In genomic region chr12:99337171-99337435, GRCm38 (mm10) we compare ENCODE assay signal across 10 mouse cellular contexts.
DNase-seq lines count a peak whose midpoint lies in the region; ATAC-seq lines count a peak whose summit lies in the region.
"Had no signal": no experiment of that assay in that cellular context is flagged by ENCODE, and none has a peak within 500 bp of the region (broad histone marks: within the 10 kb centered on the region; RNA-seq: fewer than 3 reads in every experiment).

No protein-coding gene starts in this region.

- no peak overlapping the region for H3K4me2 ChIP-seq in forebrain, embryonic 11.5 days (ENCODE audit: low read depth, low read length, severe bottlenecking)
- no peak overlapping the region for H3K4me2 ChIP-seq in kidney, embryonic 16.5 days (replicated peaks; ENCODE audit: low read depth, low read length)
- H3K4me2 ChIP-seq in hindbrain, embryonic 16.5 days (ENCODE audit: low read length) = no peak overlapping the region; the same call in 1 of the 2 replicates
- H3K4me2 ChIP-seq: liver, embryonic 11.5 days had no signal

- peaks cover 82% of the 10 kb centered on the region for H3K4me1 ChIP-seq in forebrain, embryonic 10.5 days
- H3K4me1 ChIP-seq in forebrain, embryonic 11.5 days (replicated peaks; ENCODE audit: control insufficient read depth, insufficient read depth, low read length) = peaks cover 21% of the 10 kb centered on the region
- peaks cover 34% of the 10 kb centered on the region for H3K4me1 ChIP-seq in kidney, embryonic 16.5 days (ENCODE audit: insufficient read depth, low read length)
- peaks cover 75% of the 10 kb centered on the region for H3K4me1 ChIP-seq in embryonic facial prominence, embryonic 10.5 days
- H3K4me1 ChIP-seq in hindbrain, embryonic 16.5 days (ENCODE audit: control insufficient read depth, insufficient read depth, low read depth, low read length) = peaks cover 66% of the 10 kb centered on the region

- no peak overlapping the region for H3K9ac ChIP-seq in forebrain, embryonic 11.5 days (ENCODE audit: low read length)
- H3K9ac ChIP-seq in kidney, embryonic 16.5 days (replicated peaks; ENCODE audit: low read length) = no peak overlapping the region
- no peak overlapping the region for H3K9ac ChIP-seq in hindbrain, embryonic 16.5 days (ENCODE audit: low read depth, low read length)

- H3K27ac ChIP-seq in forebrain, embryonic 10.5 days = peak overlapping the region; percentile 67; the same call in 1 of the 2 replicates
- no peak overlapping the region for H3K27ac ChIP-seq in forebrain, embryonic 11.5 days (ENCODE audit: low read depth, low read length)
- peak overlapping the region; percentile 64 for H3K27ac ChIP-seq in kidney, embryonic 16.5 days (ENCODE audit: low read length)
- peak overlapping the region; percentile 65 for H3K27ac ChIP-seq in embryonic facial prominence, embryonic 10.5 days (replicated peaks)
- peak overlapping the region; percentile 62 for H3K27ac ChIP-seq in hindbrain, embryonic 16.5 days (ENCODE audit: low read depth, low read length)

- ATAC-seq in forebrain, embryonic 11.5 days (replicated peaks; ENCODE audit: low FRiP score) = no peak
- peak; percentile 4; the same call in 1 of the 2 replicates for ATAC-seq in kidney, embryonic 16.5 days (ENCODE audit: low FRiP score, low TSS enrichment)
- ATAC-seq in hindbrain, embryonic 16.5 days = no peak
- ATAC-seq in monocyte, adult 5-6 weeks (replicated peaks; ENCODE audit: insufficient number of reproducible peaks, low FRiP score, low TSS enrichment, poor library complexity, severe bottlenecking) = no peak

- H3K27me3 ChIP-seq in forebrain, embryonic 10.5 days (ENCODE audit: poor library complexity, severe bottlenecking) = peaks cover 9% of the 10 kb centered on the region; the same call in 1 of the 2 replicates
- H3K27me3 ChIP-seq in forebrain, embryonic 11.5 days (ENCODE audit: control insufficient read depth, insufficient read depth, low read length) = no peaks in the 10 kb centered on the region
- no peaks in the 10 kb centered on the region for H3K27me3 ChIP-seq in kidney, embryonic 16.5 days (ENCODE audit: insufficient read depth, low read length)
- no peaks in the 10 kb centered on the region for H3K27me3 ChIP-seq in embryonic facial prominence, embryonic 10.5 days (replicated peaks; ENCODE audit: low read depth, poor library complexity, severe bottlenecking)
- no peaks in the 10 kb centered on the region for H3K27me3 ChIP-seq in hindbrain, embryonic 16.5 days (replicated peaks; ENCODE audit: control insufficient read depth, insufficient read depth, low read length)

- peaks cover 37% of the 10 kb centered on the region for H3K36me3 ChIP-seq in forebrain, embryonic 10.5 days (replicated peaks)
- H3K36me3 ChIP-seq in forebrain, embryonic 11.5 days (ENCODE audit: control insufficient read depth, insufficient read depth, low read length) = no peaks in the 10 kb centered on the region
- peaks cover 4% of the 10 kb centered on the region for H3K36me3 ChIP-seq in kidney, embryonic 16.5 days (ENCODE audit: insufficient read depth, low read length)
- H3K36me3 ChIP-seq in embryonic facial prominence, embryonic 10.5 days (replicated peaks) = peaks cover 19% of the 10 kb centered on the region
- H3K36me3 ChIP-seq in hindbrain, embryonic 16.5 days (ENCODE audit: control insufficient read depth, insufficient read depth, low read length) = no peaks in the 10 kb centered on the region

- H3K9me3 ChIP-seq in forebrain, embryonic 10.5 days = no peaks in the 10 kb centered on the region
- no peaks in the 10 kb centered on the region for H3K9me3 ChIP-seq in forebrain, embryonic 11.5 days (ENCODE audit: control insufficient read depth, low read length)
- H3K9me3 ChIP-seq in kidney, embryonic 16.5 days (ENCODE audit: low read length) = no peaks in the 10 kb centered on the region
- no peaks in the 10 kb centered on the region for H3K9me3 ChIP-seq in embryonic facial prominence, embryonic 10.5 days
- H3K9me3 ChIP-seq in hindbrain, embryonic 16.5 days (ENCODE audit: control insufficient read depth, low read length) = no peaks in the 10 kb centered on the region

- no peak for DNase-seq in forebrain, embryonic 10.5 days (ENCODE audit: extremely low spot score, low spot score)
- DNase-seq in forebrain, embryonic 11.5 days (ENCODE audit: low spot score) = no peak
- no peak for DNase-seq in kidney, postnatal 4 days
- no peak for DNase-seq in embryonic facial prominence, embryonic 10.5 days (ENCODE audit: low spot score)
- no peak for DNase-seq in c-Kit-positive CD71-positive TER-119-positive erythroid progenitor cells, embryonic 14.5 days (ENCODE audit: low spot score)
- DNase-seq: right cerebral cortex, adult 18-20 months had no signal

- no peak overlapping the region for H3K4me3 ChIP-seq in forebrain, embryonic 10.5 days
- no peak overlapping the region for H3K4me3 ChIP-seq in forebrain, embryonic 11.5 days (ENCODE audit: low read depth, low read length)
- no peak overlapping the region for H3K4me3 ChIP-seq in kidney, embryonic 16.5 days (ENCODE audit: low read length)
- H3K4me3 ChIP-seq in embryonic facial prominence, embryonic 10.5 days = no peak overlapping the region
- no peak overlapping the region for H3K4me3 ChIP-seq in hindbrain, embryonic 16.5 days (ENCODE audit: low read length)

- whole genome bisulfite sequencing in forebrain, embryonic 10.5 days = 91% methylated on average over 3 of the region's 3 CpGs
- WGBS in forebrain, embryonic 11.5 days = 89% methylated on average over 3 of the region's 3 CpGs
- WGBS in kidney, embryonic 16.5 days = 82% methylated on average over 3 of the region's 3 CpGs
- 84% methylated on average over 3 of the region's 3 CpGs for WGBS in embryonic facial prominence, embryonic 10.5 days
- WGBS in hindbrain, embryonic 16.5 days = 96% methylated on average over 3 of the region's 3 CpGs
